Mouse (Mus musculus) forebrain, embryonic 10.5 days (tissue): ENCODE results near the gene Cnfn. TPM values are rescaled to one million over a fixed set of nuclear protein-coding genes. Genes with fewer than 3 reads are reported as not detected.
A peak's percentile ranks its signal among the peaks of the same experiment; 100 is the strongest.

Experiments used
- DNase-seq: peaks from one replicate; pipeline ENCODE4 v3.0.0-alpha.2; 2017; ENCODE audit warnings: low spot score; ENCODE audit errors: extremely low spot score
- H3K27ac ChIP-seq: fragments of 300-500 bp; sonication (generic); 2 replicates; pipeline ENCODE4 v1.5.1; 2016; ENCODE audit warnings: mild to moderate bottlenecking
- H3K27me3 ChIP-seq: fragments of 300-500 bp; sonication (generic); 2 replicates; pipeline ENCODE4 v1.6.1; 2016; ENCODE audit warnings: mild to moderate bottlenecking; ENCODE audit not compliant: poor library complexity, severe bottlenecking
- H3K36me3 ChIP-seq: fragments of 300-500 bp; sonication (generic); replicated peaks from 2 replicates; pipeline ENCODE4 v1.6.1; 2016; ENCODE audit warnings: mild to moderate bottlenecking, moderate library complexity
- H3K4me1 ChIP-seq: fragments of 300-500 bp; sonication (generic); 2 replicates; pipeline ENCODE4 v1.6.1; 2016
- H3K4me3 ChIP-seq: fragments of 300-500 bp; sonication (generic); 2 replicates; pipeline ENCODE4 v1.5.1; 2016; ENCODE audit warnings: mild to moderate bottlenecking, moderate library complexity
- H3K9me3 ChIP-seq: fragments of 300-500 bp; sonication (generic); 2 replicates; pipeline ENCODE4 v1.6.1; 2016; ENCODE audit warnings: mild to moderate bottlenecking, moderate library complexity
- WGBS: fragments of 180-500 bp; shearing (Covaris S2); methylation state at CpG from one replicate; pipeline ENCODE4 v1.1.7; 2016; 5-methylcytosine and 5-hydroxymethylcytosine counted together
- polyA plus RNA-seq: library from polyadenylated mRNA; unstranded; fragments of >200 nt; fragmentation: Nextera tagmentation; extraction: Ambion mirVana; gene quantifications from 2 replicates; pipeline ENCODE4 v1.2.1, GENCODE M21; 2016

Cnfn gene
- polyA plus RNA-seq, 1 experiment from 2014 or later = not detected

GRCm38 (mm10) chr7:25396621-25397020, 27.1 kb upstream of the Cnfn start:
- H3K4me3 ChIP-seq = peak overlapping the region; percentile 76
- no peaks in the 10 kb centered on the region for H3K36me3 ChIP-seq
- H3K4me1 ChIP-seq = peaks cover 29% of the 10 kb centered on the region
- H3K27me3 ChIP-seq = peaks cover 36% of the 10 kb centered on the region
- WGBS = 91% methylated on average over 14 of the region's 14 CpGs
- no peaks in the 10 kb centered on the region; the same call in 1 of the 2 replicates for H3K9me3 ChIP-seq
- peak overlapping the region; percentile 83 for H3K27ac ChIP-seq
- DNase-seq = no peak

GRCm38 (mm10) chr7:25395558-25396521, 26.3 kb upstream of the Cnfn start:
- Histone ChIP-seq H3K4me1 (peaks cover 36% of the 10 kb centered on the region), H3K36me3 (no peaks in the 10 kb centered on the region), H3K4me3 (peak overlapping the region; percentile 76), H3K27ac (peak overlapping the region; percentile 83), H3K27me3 (peaks cover 36% of the 10 kb centered on the region), H3K9me3 (no peaks in the 10 kb centered on the region; the same call in 1 of the 2 replicates)
- DNase-seq = peak; percentile 92
- WGBS = 7% methylated on average over 51 of the region's 52 CpGs

- DNase-seq = no peak
- no peaks in the 10 kb centered on the region for H3K36me3 ChIP-seq
- peaks cover 36% of the 10 kb centered on the region for H3K27me3 ChIP-seq
- H3K4me3 ChIP-seq = peak overlapping the region; percentile 76
- H3K9me3 ChIP-seq = no peaks in the 10 kb centered on the region; the same call in 1 of the 2 replicates
- WGBS = 2% methylated on average over 22 of the region's 22 CpGs
- H3K27ac ChIP-seq = peak overlapping the region; percentile 83
- H3K4me1 ChIP-seq = peaks cover 42% of the 10 kb centered on the region
These were observed 25.6 kb upstream of the Cnfn start for GRCm38 (mm10) chr7:25395186-25395557.

GRCm38 (mm10) chr7:25394754-25395153, 25.2 kb upstream of the Cnfn start:
- peak overlapping the region; percentile 76 for H3K4me3 ChIP-seq
- H3K9me3 ChIP-seq = no peaks in the 10 kb centered on the region; the same call in 1 of the 2 replicates
- H3K27me3 ChIP-seq = peaks cover 36% of the 10 kb centered on the region
- WGBS = 24% methylated on average over 7 of the region's 7 CpGs
- DNase-seq = no peak
- H3K36me3 ChIP-seq = no peaks in the 10 kb centered on the region
- H3K27ac ChIP-seq = peak overlapping the region; percentile 83
- H3K4me1 ChIP-seq = peaks cover 46% of the 10 kb centered on the region

- Histone ChIP-seq H3K9me3 (no peaks in the 10 kb centered on the region; the same call in 1 of the 2 replicates), H3K27me3 (peaks cover 36% of the 10 kb centered on the region), H3K36me3 (no peaks in the 10 kb centered on the region), H3K4me3 (peak overlapping the region; percentile 76; the same call in 1 of the 2 replicates), H3K27ac (no peak overlapping the region), H3K4me1 (peaks cover 46% of the 10 kb centered on the region)
- 84% methylated on average over 8 of the region's 8 CpGs for WGBS
- no peak for DNase-seq
These were observed 24.1 kb upstream of the Cnfn start for GRCm38 (mm10) chr7:25393451-25394210.

GRCm38 (mm10) chr7:25392851-25393250, 23.3 kb upstream of the Cnfn start:
- no peak overlapping the region for H3K27ac ChIP-seq
- DNase-seq = no peak
- WGBS = 36% methylated on average over 7 of the region's 7 CpGs
- peaks cover 7% of the 10 kb centered on the region for H3K36me3 ChIP-seq
- H3K4me1 ChIP-seq = peaks cover 46% of the 10 kb centered on the region
- peaks cover 34% of the 10 kb centered on the region for H3K27me3 ChIP-seq
- H3K9me3 ChIP-seq = no peaks in the 10 kb centered on the region; the same call in 1 of the 2 replicates
- H3K4me3 ChIP-seq = no peak overlapping the region

GRCm38 (mm10) chr7:25391856-25392453, 22.4 kb upstream of the Cnfn start:
- no peak overlapping the region for H3K4me3 ChIP-seq
- H3K27ac ChIP-seq = no peak overlapping the region
- peaks cover 46% of the 10 kb centered on the region for H3K4me1 ChIP-seq
- 68% methylated on average over 2 of the region's 2 CpGs for WGBS
- DNase-seq = no peak
- peaks cover 16% of the 10 kb centered on the region for H3K36me3 ChIP-seq
- peaks cover 30% of the 10 kb centered on the region for H3K27me3 ChIP-seq
- H3K9me3 ChIP-seq = no peaks in the 10 kb centered on the region; the same call in 1 of the 2 replicates

- Histone ChIP-seq H3K9me3 (no peaks in the 10 kb centered on the region), H3K36me3 (peaks cover 21% of the 10 kb centered on the region), H3K4me1 (peaks cover 38% of the 10 kb centered on the region), H3K27ac (no peak overlapping the region), H3K4me3 (no peak overlapping the region), H3K27me3 (peaks cover 23% of the 10 kb centered on the region)
- WGBS = 35% methylated on average over 2 of the region's 2 CpGs
- no peak for DNase-seq
These were observed 21.5 kb upstream of the Cnfn start for GRCm38 (mm10) chr7:25390986-25391385.

- 38% methylated on average over 8 of the region's 8 CpGs for WGBS
- Histone ChIP-seq H3K27ac (0 out of 2 replicates have a peak overlapping the region, but pooled peaks have one; percentile 16), H3K27me3 (peaks cover 23% of the 10 kb centered on the region), H3K4me3 (peak overlapping the region; percentile 6; the same call in 1 of the 2 replicates), H3K4me1 (peaks cover 36% of the 10 kb centered on the region), H3K9me3 (no peaks in the 10 kb centered on the region), H3K36me3 (peaks cover 29% of the 10 kb centered on the region)
- DNase-seq = no peak
These were observed 20.7 kb upstream of the Cnfn start for GRCm38 (mm10) chr7:25390054-25390770.

- H3K27me3 ChIP-seq = peaks cover 14% of the 10 kb centered on the region
These were observed 19.4 kb upstream of the Cnfn start for GRCm38 (mm10) chr7:25388916-25389315.

GRCm38 (mm10) chr7:25387811-25388440, 18.4 kb upstream of the Cnfn start:
- 96% methylated on average over 18 of the region's 18 CpGs for WGBS
- Histone ChIP-seq H3K36me3 (peaks cover 52% of the 10 kb centered on the region), H3K27ac (no peak overlapping the region), H3K27me3 (peaks cover 4% of the 10 kb centered on the region; the same call in 1 of the 2 replicates), H3K4me1 (peaks cover 17% of the 10 kb centered on the region), H3K9me3 (no peaks in the 10 kb centered on the region), H3K4me3 (no peak overlapping the region)
- no peak for DNase-seq

More at GRCm38 (mm10) chr7:25388916-25389315, 19.4 kb upstream of the Cnfn start:
- Histone ChIP-seq H3K4me1 (peaks cover 23% of the 10 kb centered on the region), H3K9me3 (no peaks in the 10 kb centered on the region), H3K36me3 (peaks cover 42% of the 10 kb centered on the region), H3K27ac (no peak overlapping the region), H3K4me3 (no peak overlapping the region)
- DNase-seq = no peak
- 87% methylated on average over 7 of the region's 7 CpGs for WGBS
